ENCODE assay signal across 8 mouse cellular contexts in genomic region chr8:104601941-104602371, GRCm38 (mm10). TPM values are rescaled to one million over a fixed set of nuclear protein-coding genes. Genes with fewer than 3 reads are reported as not detected.
DNase-seq lines count a peak whose midpoint lies in the region; ATAC-seq and TF ChIP-seq lines count a peak whose summit lies in the region.

No protein-coding gene starts in this region.

- WGBS in lung, postnatal 0 days: 3% methylated on average over 12 of the region's 12 CpGs
- WGBS in hindbrain, embryonic 12.5 days: 1% methylated on average over 12 of the region's 12 CpGs
- 2% methylated on average over 12 of the region's 12 CpGs for WGBS in liver, embryonic 13.5 days (ENCODE audit: insufficient replicate concordance)
- 0% methylated on average over 12 of the region's 12 CpGs for WGBS in stomach, postnatal 0 days

- H3K4me1 ChIP-seq in lung, postnatal 0 days (ENCODE audit: insufficient read depth, low read depth, low read length): no peaks in the 10 kb centered on the region
- H3K4me1 ChIP-seq in hindbrain, embryonic 12.5 days: peaks cover 4% of the 10 kb centered on the region; the same call in 1 of the 2 replicates
- H3K4me1 ChIP-seq in liver, embryonic 13.5 days (replicated peaks): peaks cover 9% of the 10 kb centered on the region
- H3K4me1 ChIP-seq in stomach, postnatal 0 days (replicated peaks; ENCODE audit: control insufficient read depth, insufficient read depth): no peaks in the 10 kb centered on the region

- TF ChIP-seq CTCF in lung, postnatal 0 days (IDR thresholded peaks at IDR 0.05): no peak
- no peak for TF ChIP-seq CTCF in stomach, postnatal 0 days (IDR thresholded peaks at IDR 0.05; ENCODE audit: low read depth)

- no peak for DNase-seq in lung, postnatal 0 days (ENCODE audit: low spot score)
- DNase-seq in lung, adult 18-20 months: no peak
- DNase-seq in liver, embryonic 13.5 days: peak; percentile 9
- no peak for DNase-seq in stomach, postnatal 0 days (ENCODE audit: low spot score)
- no peak for DNase-seq in thymus, postnatal 4 days
- DNase-seq in thymus, postnatal 10 days (ENCODE audit: low spot score in 2 of 2): no peak

- ATAC-seq in lung, postnatal 0 days: no peak
- ATAC-seq in hindbrain, embryonic 12.5 days (ENCODE audit: low FRiP score): peak; percentile 43; the same call in 1 of the 2 replicates
- no peak for ATAC-seq in liver, embryonic 13.5 days (ENCODE audit: low read depth)
- ATAC-seq in stomach, postnatal 0 days (ENCODE audit: low FRiP score, low TSS enrichment): 0 out of 2 replicates have a peak, but pooled peaks have one; percentile 32
- no peak for ATAC-seq in megakaryocyte-erythroid progenitor cell, adult 5-6 weeks (replicated peaks; ENCODE audit: low FRiP score, low TSS enrichment, poor library complexity, severe bottlenecking)

- no peak for TF ChIP-seq EP300 in lung, postnatal 0 days (IDR thresholded peaks at IDR 0.05)
- no peak for TF ChIP-seq EP300 in stomach, postnatal 0 days (optimal IDR thresholded peaks at IDR 0.05)

- H3K9me3 ChIP-seq in lung, postnatal 0 days (ENCODE audit: low read length): no peaks in the 10 kb centered on the region
- H3K9me3 ChIP-seq in hindbrain, embryonic 12.5 days (replicated peaks): no peaks in the 10 kb centered on the region
- H3K9me3 ChIP-seq in liver, embryonic 13.5 days (replicated peaks): no peaks in the 10 kb centered on the region
- no peaks in the 10 kb centered on the region for H3K9me3 ChIP-seq in stomach, postnatal 0 days (ENCODE audit: control insufficient read depth, low read length)

- H3K36me3 ChIP-seq in lung, postnatal 0 days (ENCODE audit: insufficient read depth, low read length): no peaks in the 10 kb centered on the region
- no peaks in the 10 kb centered on the region for H3K36me3 ChIP-seq in hindbrain, embryonic 12.5 days
- H3K36me3 ChIP-seq in liver, embryonic 13.5 days: no peaks in the 10 kb centered on the region
- H3K36me3 ChIP-seq in stomach, postnatal 0 days (ENCODE audit: control insufficient read depth, insufficient read depth, low read length): no peaks in the 10 kb centered on the region

- no peak overlapping the region for H3K27ac ChIP-seq in lung, postnatal 0 days (ENCODE audit: low read length)
- no peak overlapping the region for H3K27ac ChIP-seq in hindbrain, embryonic 12.5 days
- no peak overlapping the region for H3K27ac ChIP-seq in liver, embryonic 13.5 days
- no peak overlapping the region for H3K27ac ChIP-seq in stomach, postnatal 0 days (replicated peaks)

- H3K27me3 ChIP-seq in lung, postnatal 0 days (replicated peaks; ENCODE audit: insufficient read depth, low read length): no peaks in the 10 kb centered on the region
- H3K27me3 ChIP-seq in hindbrain, embryonic 12.5 days: peaks cover 7% of the 10 kb centered on the region; the same call in 1 of the 2 replicates
- peaks cover 11% of the 10 kb centered on the region; the same call in 1 of the 2 replicates for H3K27me3 ChIP-seq in liver, embryonic 13.5 days
- H3K27me3 ChIP-seq in stomach, postnatal 0 days (ENCODE audit: control insufficient read depth, insufficient read depth, low read length): no peaks in the 10 kb centered on the region

- H3K4me3 ChIP-seq in lung, postnatal 0 days (ENCODE audit: low read depth, low read length): no peak overlapping the region
- peak overlapping the region; percentile 6 for H3K4me3 ChIP-seq in hindbrain, embryonic 12.5 days
- peak overlapping the region; percentile 14; the same call in 1 of the 2 replicates for H3K4me3 ChIP-seq in liver, embryonic 13.5 days (replicated peaks)
- H3K4me3 ChIP-seq in stomach, postnatal 0 days (ENCODE audit: low read depth, low read length): peak overlapping the region; percentile 21

- H3K4me2 ChIP-seq in lung, postnatal 0 days (replicated peaks; ENCODE audit: low read depth, low read length): peak overlapping the region; percentile 31
- H3K4me2 ChIP-seq in hindbrain, embryonic 12.5 days (replicated peaks): peak overlapping the region; percentile 43
- peak overlapping the region; percentile 46 for H3K4me2 ChIP-seq in liver, embryonic 13.5 days
- peak overlapping the region; percentile 54 for H3K4me2 ChIP-seq in stomach, postnatal 0 days (replicated peaks; ENCODE audit: low read depth)

- no peak overlapping the region for H3K9ac ChIP-seq in lung, postnatal 0 days (replicated peaks; ENCODE audit: low read depth)
- H3K9ac ChIP-seq in hindbrain, embryonic 12.5 days: no peak overlapping the region
- no peak overlapping the region for H3K9ac ChIP-seq in liver, embryonic 13.5 days
- peak overlapping the region; percentile 31 for H3K9ac ChIP-seq in stomach, postnatal 0 days (ENCODE audit: low read length)

RNA-seq across cellular contexts. Expression of gene Pdp2, which starts 10.7 kb away (rescaled TPM):
- 5.9 and 6.0 TPM in 2 replicates for polyA plus RNA-seq in lung, postnatal 0 days (2015; fragmentation: Nextera tagmentation; extraction: Ambion mirVana)
- 13.7 and 14.9 TPM in 2 replicates for polyA plus RNA-seq in hindbrain, embryonic 12.5 days (2016; fragmentation: Nextera tagmentation; extraction: Ambion mirVana)
- 4.4 and 5.7 TPM in 2 replicates for polyA plus RNA-seq in liver, embryonic 13.5 days (2015; fragmentation: Nextera tagmentation; extraction: Ambion mirVana)
- polyA plus RNA-seq in stomach, postnatal 0 days (2015; fragmentation: Nextera tagmentation; extraction: Ambion mirVana): 5.5 and 6.2 TPM in 2 replicates
- total RNA-seq in megakaryocyte-erythroid progenitor cell, adult 5-6 weeks (2014; fragmentation: Nextera tagmentation): 8.6 and 9.5 TPM in 2 replicates
- total RNA-seq in megakaryocyte-erythroid progenitor cell, adult 5-6 weeks (2017): 10.2 and 10.4 TPM in 2 replicates

RNA-seq across cellular contexts. Expression of gene Cdh16, which starts 22.2 kb away (rescaled TPM):
- polyA plus RNA-seq in lung, postnatal 0 days (2015; fragmentation: Nextera tagmentation; extraction: Ambion mirVana): 13.8 and 17.2 TPM in 2 replicates
- polyA plus RNA-seq in hindbrain, embryonic 12.5 days (2016; fragmentation: Nextera tagmentation; extraction: Ambion mirVana): not detected in 2 replicates
- not detected in 2 replicates for polyA plus RNA-seq in liver, embryonic 13.5 days (2015; fragmentation: Nextera tagmentation; extraction: Ambion mirVana)
- polyA plus RNA-seq in stomach, postnatal 0 days (2015; fragmentation: Nextera tagmentation; extraction: Ambion mirVana): 0.30 TPM in 2 replicates
- not detected in 2 replicates for total RNA-seq in megakaryocyte-erythroid progenitor cell, adult 5-6 weeks (2014; fragmentation: Nextera tagmentation)
- total RNA-seq in megakaryocyte-erythroid progenitor cell, adult 5-6 weeks (2017): not detected in 2 replicates

RNA-seq across cellular contexts. Expression of gene Rrad, which starts 29.2 kb away (rescaled TPM):
- polyA plus RNA-seq in lung, postnatal 0 days (2015; fragmentation: Nextera tagmentation; extraction: Ambion mirVana): 19.9 and 22.6 TPM in 2 replicates
- polyA plus RNA-seq in hindbrain, embryonic 12.5 days (2016; fragmentation: Nextera tagmentation; extraction: Ambion mirVana): 1.9 and 3.8 TPM in 2 replicates
- polyA plus RNA-seq in liver, embryonic 13.5 days (2015; fragmentation: Nextera tagmentation; extraction: Ambion mirVana): 0.75 and 0.82 TPM in 2 replicates
- 10.3 and 12.8 TPM in 2 replicates for polyA plus RNA-seq in stomach, postnatal 0 days (2015; fragmentation: Nextera tagmentation; extraction: Ambion mirVana)
- 1.1 TPM in 1 of 2 replicates, not detected in the other for total RNA-seq in megakaryocyte-erythroid progenitor cell, adult 5-6 weeks (2014; fragmentation: Nextera tagmentation)
- 0.19 and 0.94 TPM in 2 replicates for total RNA-seq in megakaryocyte-erythroid progenitor cell, adult 5-6 weeks (2017)

RNA-seq across cellular contexts. Expression of gene Ciao2b, which starts 39.8 kb away (rescaled TPM):
- polyA plus RNA-seq in lung, postnatal 0 days (2015; fragmentation: Nextera tagmentation; extraction: Ambion mirVana): 70.2 and 72.9 TPM in 2 replicates
- 98.9 and 107 TPM in 2 replicates for polyA plus RNA-seq in hindbrain, embryonic 12.5 days (2016; fragmentation: Nextera tagmentation; extraction: Ambion mirVana)
- 64.9 and 65.0 TPM in 2 replicates for polyA plus RNA-seq in liver, embryonic 13.5 days (2015; fragmentation: Nextera tagmentation; extraction: Ambion mirVana)
- polyA plus RNA-seq in stomach, postnatal 0 days (2015; fragmentation: Nextera tagmentation; extraction: Ambion mirVana): 71.2 and 76.1 TPM in 2 replicates
- total RNA-seq in megakaryocyte-erythroid progenitor cell, adult 5-6 weeks (2014; fragmentation: Nextera tagmentation): 51.5 and 66.1 TPM in 2 replicates
- 26.4 and 27.7 TPM in 2 replicates for total RNA-seq in megakaryocyte-erythroid progenitor cell, adult 5-6 weeks (2017)

Comparison
In these comparisons a context has a peak if more than half of its experiments do, and no peak if none do; other contexts are left out.
1. ATAC-seq: peak in hindbrain, embryonic 12.5 days (single experiment) and stomach, postnatal 0 days (single experiment); none in lung, postnatal 0 days (single experiment), liver, embryonic 13.5 days (single experiment) and megakaryocyte-erythroid progenitor cell, adult 5-6 weeks (single experiment).
2. RNA of gene Cdh16, which starts 22.2 kb away (polyA plus RNA-seq): 13.8 to 17.2 TPM in lung, postnatal 0 days; 0.30 TPM in stomach, postnatal 0 days, not detected in liver, embryonic 13.5 days and not detected in hindbrain, embryonic 12.5 days; every median in the first group is over 10 times any median in the second.
3. Peak in every context shown above with its lines, with median percentiles within 50 percentile points of each other: H3K4me2 ChIP-seq.